Mouse (Mus musculus) spleen, adult 2 months (tissue): ENCODE results near the gene Dthd1.

Experiments
- CTCF ChIP-seq: fragments of 200-500 bp; IDR thresholded peaks from 2 replicates; pipeline ENCODE4 v1.5.1; 2011; ENCODE audit warnings: mild to moderate bottlenecking, inconsistent platforms; ENCODE audit not compliant: insufficient read depth, insufficient read length, insufficient replicate concordance; ENCODE audit errors: extremely low read depth
- POLR2A ChIP-seq: fragments of 200-500 bp; IDR thresholded peaks from 2 replicates; pipeline ENCODE4 v1.6.1; 2011; ENCODE audit warnings: low read depth, low read length, inconsistent platforms

GRCm38 (mm10) chr5:62777804-62778203 is 35.8 kb upstream of the Dthd1 start:
- TF ChIP-seq POLR2A, result no peak
- TF ChIP-seq CTCF, result no peak
